Mouse (Mus musculus): ENCODE data around the gene Fbxo31. TPM values are rescaled to one million over a fixed set of nuclear protein-coding genes. Genes with fewer than 3 reads are reported as not detected.

Gene Fbxo31
- total RNA-seq, 2 experiments from 2014 or later = 110 to 116 TPM

GRCm38 (mm10) chr8:121530639-121531038, 48.0 kb downstream of the Fbxo31 start:
- no peak for DNase-seq (ENCODE audit: low spot score in 2 of 2)
- Histone ChIP-seq H3K4me3 (no peak overlapping the region), H3K27ac (no peak overlapping the region)
- TF ChIP-seq CTCF (conservative IDR thresholded peaks at IDR 0.05) = no peak

GRCm38 (mm10) chr8:121528790-121529189, 49.8 kb downstream of the Fbxo31 start:
- TF ChIP-seq CTCF (conservative IDR thresholded peaks at IDR 0.05) = no peak
- no peak for DNase-seq (ENCODE audit: low spot score in 2 of 2)
- H3K4me3 ChIP-seq = no peak overlapping the region
- H3K27ac ChIP-seq = no peak overlapping the region

- H3K4me3 ChIP-seq = no peak overlapping the region
- TF ChIP-seq CTCF (conservative IDR thresholded peaks at IDR 0.05) = no peak
- H3K27ac ChIP-seq = no peak overlapping the region
- no peak for DNase-seq (ENCODE audit: low spot score in 2 of 2)
These were observed 50.9 kb downstream of the Fbxo31 start for GRCm38 (mm10) chr8:121527751-121528150.

GRCm38 (mm10) chr8:121526811-121527550, 51.6 kb downstream of the Fbxo31 start:
- Histone ChIP-seq H3K27ac (no peak overlapping the region), H3K4me3 (no peak overlapping the region)
- no peak for TF ChIP-seq CTCF (conservative IDR thresholded peaks at IDR 0.05)
- no peak for DNase-seq (ENCODE audit: low spot score in 2 of 2)

- no peak for TF ChIP-seq CTCF (conservative IDR thresholded peaks at IDR 0.05)
- DNase-seq (ENCODE audit: low spot score in 2 of 2) = no peak
- Histone ChIP-seq H3K4me3 (no peak overlapping the region), H3K27ac (no peak overlapping the region)
These were observed 53.3 kb downstream of the Fbxo31 start for GRCm38 (mm10) chr8:121525111-121525818.

GRCm38 (mm10) chr8:121513429-121513828, 65.2 kb downstream of the Fbxo31 start:
- Histone ChIP-seq H3K27ac (no peak overlapping the region), H3K4me3 (no peak overlapping the region)
- peak; percentile 97 for TF ChIP-seq CTCF (conservative IDR thresholded peaks at IDR 0.05)
- DNase-seq (ENCODE audit: low spot score in 2 of 2) = peak; percentile 47 to 86

GRCm38 (mm10) chr8:121511751-121512150, 66.9 kb downstream of the Fbxo31 start:
- H3K4me3 ChIP-seq = no peak overlapping the region
- DNase-seq (ENCODE audit: low spot score in 2 of 2) = no peak
- H3K27ac ChIP-seq = no peak overlapping the region
- no peak for TF ChIP-seq CTCF (conservative IDR thresholded peaks at IDR 0.05)

Other genes starting within 250 kb of the Fbxo31 start
- not detected for gene 1700018B08Rik, start 34.5 kb downstream of the Fbxo31 start, total RNA-seq (2021)
- 100 to 1,000 TPM; 166 to 172 TPM for gene Map1lc3b, start 11.6 kb upstream of the Fbxo31 start, total RNA-seq (2021)
- 10 to 100 TPM; 92.5 to 93.2 TPM for gene Zcchc14, start 74.1 kb upstream of the Fbxo31 start, total RNA-seq (2021)
- 100 to 1,000 TPM; 318 to 346 TPM for gene Jph3, start 150.8 kb upstream of the Fbxo31 start, total RNA-seq (2021)